Mouse (Mus musculus): ENCODE data around the gene Hid1.
A peak's percentile ranks its signal among the peaks of the same experiment; 100 is the strongest.

Gene Hid1

DNA sequence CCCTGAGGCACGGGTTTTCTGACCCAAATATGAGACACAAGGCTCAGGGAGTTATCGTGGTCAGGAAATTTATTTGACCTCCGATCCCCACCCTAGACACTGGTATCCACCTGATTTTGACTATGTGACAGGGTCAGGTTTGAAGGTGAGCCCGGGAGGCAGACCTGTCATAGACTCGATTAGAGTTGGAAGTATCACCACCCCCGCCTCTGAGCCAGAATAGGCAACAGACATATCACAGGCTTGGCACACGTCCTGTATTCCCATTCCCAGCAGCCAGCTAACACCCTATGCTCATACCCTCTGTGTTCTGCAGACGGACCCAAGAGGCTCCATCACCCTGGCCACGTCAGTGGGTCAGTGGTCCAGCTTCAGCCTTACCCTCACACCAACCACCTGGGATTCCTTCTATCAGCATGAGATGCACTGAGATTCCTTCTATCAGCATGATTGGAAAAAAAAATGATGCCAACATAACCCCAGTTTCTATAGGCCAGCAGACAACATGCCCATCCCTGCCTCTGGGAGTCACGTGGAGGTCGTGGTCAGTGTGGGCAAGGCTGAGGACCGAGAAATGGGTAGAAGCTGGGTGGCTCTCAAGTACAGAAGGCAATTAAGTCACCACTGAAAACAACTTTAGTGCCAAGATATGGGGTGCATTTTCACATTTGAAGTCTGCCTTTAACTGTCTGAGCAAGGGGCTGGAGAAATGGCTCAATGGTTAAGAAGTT lies 7.3 kb upstream of the Hid1 start:
- no peak for DNase-seq (ENCODE audit: low spot score in 2 of 2)

GRCm38 (mm10) chr11:115373805-115374694 lies 6.5 kb upstream of the Hid1 start:
- no peak for DNase-seq (ENCODE audit: low spot score in 2 of 2)

DNA sequence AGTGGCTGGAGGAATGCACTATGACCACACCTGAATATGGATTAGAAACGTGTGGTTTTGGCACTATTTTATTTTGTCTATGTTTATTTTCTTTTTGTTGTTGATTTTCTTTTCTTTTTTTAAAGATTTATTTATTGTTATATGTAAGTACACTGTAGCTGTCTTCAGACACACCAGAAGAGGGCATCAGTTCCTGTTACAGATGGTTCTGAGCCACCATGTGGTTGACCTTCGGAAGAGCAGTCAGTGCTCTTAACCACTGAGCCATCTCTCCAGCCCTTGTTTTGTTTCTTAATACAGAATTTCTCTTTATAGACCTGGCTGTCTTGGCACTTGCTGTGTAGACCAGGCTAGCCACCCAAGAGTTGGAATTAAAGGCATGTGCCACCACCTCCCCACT lies 5.2 kb upstream of the Hid1 start:
- DNase-seq (ENCODE audit: low spot score in 2 of 2): no peak

GRCm38 (mm10) chr11:115372015-115372414 lies 4.5 kb upstream of the Hid1 start:
- no peak for DNase-seq (ENCODE audit: low spot score in 2 of 2)

DNA sequence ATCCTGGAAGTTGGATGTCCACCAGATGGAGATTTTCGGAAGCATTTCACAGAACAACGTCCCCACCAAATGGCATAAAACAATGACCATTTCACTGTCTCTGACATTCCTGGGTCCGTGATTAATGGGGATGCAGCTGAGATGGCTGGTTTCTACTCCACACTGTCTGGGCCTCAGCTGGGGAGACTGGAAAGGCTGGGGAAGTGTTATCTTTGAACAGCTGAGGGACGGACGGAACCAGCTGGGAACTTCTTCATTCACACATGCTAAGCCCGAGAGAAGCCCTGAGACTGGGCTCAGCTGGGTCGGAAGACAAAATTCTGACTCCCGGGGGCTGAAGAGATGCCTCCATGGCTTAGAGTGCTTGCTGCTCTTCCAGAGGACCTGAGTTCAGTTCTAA lies 3.8 kb upstream of the Hid1 start:
- DNase-seq (ENCODE audit: low spot score in 2 of 2): no peak

DNA sequence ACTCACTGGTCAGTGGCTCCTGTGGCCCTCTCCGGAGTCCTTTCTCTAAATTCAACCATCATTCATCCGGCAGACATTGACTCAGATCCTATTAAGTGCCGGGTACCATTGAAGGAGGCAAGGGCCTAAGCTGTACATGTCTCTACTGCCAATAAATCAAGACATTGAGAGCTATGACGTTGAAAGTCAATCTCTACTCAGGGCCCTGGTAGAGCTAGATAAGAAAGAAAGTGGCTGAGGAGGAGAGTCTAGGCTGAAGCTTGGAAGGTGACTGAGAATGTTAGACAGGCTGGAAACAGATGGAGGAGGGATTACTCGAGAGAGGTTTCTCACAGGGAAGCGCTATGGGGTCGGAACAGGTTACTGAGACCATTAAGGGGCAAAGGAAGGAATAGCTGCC lies 2.8 kb upstream of the Hid1 start:
- DNase-seq (ENCODE audit: low spot score in 2 of 2): no peak

DNA sequence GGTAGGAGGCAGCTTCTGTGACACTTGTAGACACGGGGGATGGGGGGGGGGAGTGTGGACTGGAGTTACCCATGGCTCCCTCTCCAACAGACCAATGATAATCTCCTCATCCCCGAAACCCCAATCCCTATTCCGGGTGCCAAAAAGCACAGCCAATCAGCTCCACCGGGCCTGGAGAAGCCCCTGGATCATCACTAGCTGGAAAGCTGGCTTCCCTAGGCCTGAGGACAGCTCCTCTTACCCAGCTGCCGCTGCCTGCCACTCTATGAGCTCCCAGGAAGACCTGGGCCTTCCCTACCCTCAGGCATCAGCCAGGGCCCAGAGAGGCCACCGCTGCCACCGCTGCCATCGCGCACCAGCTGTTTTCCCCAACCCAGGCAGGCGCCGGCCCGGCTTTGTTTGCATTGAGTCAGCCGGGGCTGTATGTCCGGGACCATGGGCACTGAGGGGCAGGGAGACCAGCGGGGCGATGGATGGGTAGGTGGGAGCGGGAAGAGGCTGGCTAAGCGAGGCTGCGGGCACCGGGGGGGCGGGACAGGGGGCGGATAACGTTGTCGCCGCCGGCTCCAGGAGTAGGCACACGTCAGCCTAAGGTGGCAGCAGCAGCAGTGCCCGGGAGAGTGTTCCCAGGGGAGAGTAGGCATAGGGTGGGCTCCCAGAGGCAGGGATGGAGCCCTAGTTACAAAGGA lies 706 bp downstream of the Hid1 start:
- no peak for DNase-seq (ENCODE audit: low spot score in 2 of 2)

GRCm38 (mm10) chr11:115366039-115366705 lies 1.4 kb downstream of the Hid1 start:
- DNase-seq (ENCODE audit: low spot score in 2 of 2): no peak

DNA sequence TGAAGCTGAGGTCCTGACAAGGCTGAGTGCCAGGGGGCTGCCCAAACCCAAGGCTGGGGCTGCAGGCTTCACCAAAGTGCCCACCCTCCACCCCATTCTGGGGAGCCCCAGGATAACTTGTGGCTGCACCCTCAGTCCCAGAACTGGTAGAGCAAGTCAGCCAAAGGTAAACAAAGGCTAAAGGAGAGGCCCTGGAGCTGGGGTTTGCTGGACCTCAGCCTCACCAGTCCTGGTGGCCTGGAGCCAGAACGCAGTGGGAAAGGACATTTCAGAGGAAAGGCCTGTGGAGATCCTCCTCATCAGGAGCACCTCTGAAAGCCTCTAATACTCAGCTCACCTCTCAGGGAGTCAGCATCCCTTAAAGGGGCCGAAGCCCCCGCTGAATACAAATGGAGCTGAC lies 3.4 kb downstream of the Hid1 start:
- DNase-seq (ENCODE audit: low spot score in 2 of 2): no peak

DNA sequence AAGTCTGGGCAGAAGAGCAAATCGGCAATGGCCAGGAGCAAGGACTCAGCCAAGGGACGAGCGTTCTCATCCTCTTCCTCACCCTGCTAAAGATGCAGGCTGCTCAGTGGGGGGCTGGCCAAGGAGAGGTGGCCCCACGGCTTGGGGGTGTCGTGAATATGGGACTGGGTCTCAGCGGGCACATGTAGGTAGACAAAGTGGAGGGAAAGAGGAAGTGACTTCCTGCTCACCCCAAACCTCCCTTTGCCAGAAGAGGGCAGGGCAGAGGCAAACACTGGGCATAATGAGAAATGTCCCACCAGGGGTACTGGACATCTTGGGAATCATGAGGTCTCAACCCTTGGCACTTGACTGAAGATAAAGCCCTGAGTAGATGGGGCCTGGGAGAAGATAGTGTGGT lies 7.8 kb downstream of the Hid1 start:
- no peak for DNase-seq (ENCODE audit: low spot score in 2 of 2)

GRCm38 (mm10) chr11:115359293-115359692 lies 8.3 kb downstream of the Hid1 start:
- DNase-seq (ENCODE audit: low spot score in 2 of 2): no peak

DNA sequence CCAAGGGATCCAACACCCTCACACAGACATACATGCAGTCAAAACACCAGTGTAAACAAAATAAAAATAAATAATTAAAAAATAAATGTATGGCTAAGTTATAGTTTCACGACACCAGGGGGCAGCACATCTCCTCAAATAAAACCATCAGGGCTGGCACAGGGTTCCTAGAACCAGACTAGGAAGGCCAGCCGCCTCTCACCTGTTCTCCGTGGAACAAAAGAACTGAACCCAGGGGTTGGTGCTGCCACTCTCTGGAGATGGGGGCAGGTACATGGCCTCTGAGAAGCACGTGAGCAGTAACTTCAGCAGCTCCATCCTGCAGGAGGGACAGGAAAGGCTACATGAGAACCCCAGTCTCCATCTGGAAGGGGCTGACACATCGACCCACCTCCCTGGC lies 9.1 kb downstream of the Hid1 start:
- peak in 1 of 2 experiments; percentile 58 for DNase-seq (ENCODE audit: low spot score in 2 of 2)

GRCm38 (mm10) chr11:115354183-115354582 lies 13.4 kb downstream of the Hid1 start:
- peak in 1 of 2 experiments; percentile 56 for DNase-seq (ENCODE audit: low spot score in 2 of 2)

- DNase-seq (ENCODE audit: low spot score in 2 of 2): no peak
Observed at GRCm38 (mm10) chr11:115353375-115353774, 14.2 kb downstream of the Hid1 start.

DNA sequence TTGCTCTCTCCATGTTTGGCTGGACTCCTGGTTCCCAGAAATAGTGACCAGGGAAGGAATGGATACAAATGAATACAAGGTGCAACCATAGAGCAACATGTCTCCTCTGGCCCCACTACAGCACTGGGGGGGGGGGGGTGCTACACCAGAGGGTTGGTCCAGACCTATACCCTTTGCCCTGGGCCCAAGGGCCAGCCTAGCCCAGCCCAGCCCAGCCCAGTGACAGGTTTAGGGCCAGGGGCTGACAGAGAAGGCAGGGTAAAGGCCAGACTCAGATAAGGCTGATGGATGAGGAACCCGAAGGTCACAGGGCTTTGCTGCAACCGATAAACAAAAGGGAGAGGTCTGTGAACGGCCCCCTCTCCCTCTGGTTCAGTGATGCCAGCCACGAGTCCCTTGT lies 17.6 kb downstream of the Hid1 start:
- no peak for DNase-seq (ENCODE audit: low spot score in 2 of 2)

DNA sequence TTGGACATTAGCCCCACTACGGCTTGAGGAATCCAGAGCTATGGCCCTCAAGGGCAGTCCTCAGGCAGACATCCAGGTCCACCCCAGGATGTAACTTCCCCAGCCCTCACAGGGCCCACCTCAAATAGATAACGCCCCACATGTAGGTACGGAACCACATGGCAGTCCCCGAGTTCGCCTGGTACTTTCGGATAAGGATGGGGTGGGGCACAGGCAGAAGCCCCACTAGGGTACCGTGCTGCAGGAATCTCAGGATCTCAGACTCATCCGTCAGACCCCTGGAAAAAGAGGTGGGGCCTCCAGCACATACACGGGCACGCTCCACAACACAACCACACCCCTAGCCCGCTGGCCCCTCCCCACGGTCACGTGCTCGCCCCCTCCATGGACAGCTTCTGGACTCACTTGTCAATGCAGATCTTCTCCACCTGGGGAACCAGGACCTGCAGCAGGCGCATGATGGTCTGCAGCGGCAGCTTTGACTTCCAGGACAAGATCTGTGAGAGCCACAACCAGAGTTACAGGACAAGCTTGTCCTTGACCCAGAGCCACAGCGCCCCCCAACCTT lies 18.8 kb downstream of the Hid1 start:
- DNase-seq (ENCODE audit: low spot score in 2 of 2): no peak

- no peak for DNase-seq (ENCODE audit: low spot score in 2 of 2)
Observed at GRCm38 (mm10) chr11:115345515-115345914, 22.0 kb downstream of the Hid1 start.

GRCm38 (mm10) chr11:115344967-115345366 lies 22.6 kb downstream of the Hid1 start:
- no peak for DNase-seq (ENCODE audit: low spot score in 2 of 2)

DNA sequence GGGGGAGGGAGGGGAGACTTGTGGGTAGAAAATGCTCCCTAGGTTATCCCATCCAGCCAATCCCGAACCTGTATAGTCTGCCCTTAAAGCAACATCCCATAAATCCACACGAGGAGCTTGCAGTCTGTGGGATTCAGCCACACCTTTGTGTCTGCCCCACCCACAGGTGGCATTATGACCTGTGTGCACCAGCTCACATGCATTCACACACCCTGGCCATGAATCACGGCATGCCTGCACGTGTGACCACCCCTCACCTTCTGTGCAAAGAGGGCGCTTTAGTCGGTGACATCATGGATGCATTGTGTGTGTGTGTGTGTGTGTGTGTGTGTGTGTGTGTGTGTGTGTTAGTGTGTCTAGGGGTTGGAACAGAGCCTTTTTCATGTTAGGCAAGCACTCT lies 25.7 kb downstream of the Hid1 start:
- no peak for DNase-seq (ENCODE audit: low spot score in 2 of 2)

GRCm38 (mm10) chr11:115341246-115341645 lies 26.3 kb downstream of the Hid1 start:
- DNase-seq (ENCODE audit: low spot score in 2 of 2): no peak

DNA sequence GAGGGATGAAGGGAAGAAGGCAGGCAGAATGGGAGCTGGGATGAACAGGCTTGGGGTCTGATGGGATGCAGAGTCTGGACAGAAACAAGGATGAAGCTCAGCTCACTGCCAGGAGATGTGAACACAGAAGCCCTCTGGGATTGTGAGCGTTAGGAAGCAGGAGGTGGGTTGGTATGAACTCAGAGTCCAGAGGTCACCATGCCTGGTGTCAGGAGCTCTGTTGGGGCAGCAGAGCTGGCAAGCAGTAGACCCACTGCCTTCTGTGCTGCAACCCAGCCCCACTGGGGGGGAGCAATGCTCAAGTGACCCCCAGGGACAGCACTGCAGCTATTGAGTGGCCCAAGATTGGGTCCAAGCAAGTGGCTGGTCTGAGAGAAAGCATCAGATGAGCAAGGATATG lies 29.7 kb downstream of the Hid1 start:
- DNase-seq (ENCODE audit: low spot score in 2 of 2): no peak

DNA sequence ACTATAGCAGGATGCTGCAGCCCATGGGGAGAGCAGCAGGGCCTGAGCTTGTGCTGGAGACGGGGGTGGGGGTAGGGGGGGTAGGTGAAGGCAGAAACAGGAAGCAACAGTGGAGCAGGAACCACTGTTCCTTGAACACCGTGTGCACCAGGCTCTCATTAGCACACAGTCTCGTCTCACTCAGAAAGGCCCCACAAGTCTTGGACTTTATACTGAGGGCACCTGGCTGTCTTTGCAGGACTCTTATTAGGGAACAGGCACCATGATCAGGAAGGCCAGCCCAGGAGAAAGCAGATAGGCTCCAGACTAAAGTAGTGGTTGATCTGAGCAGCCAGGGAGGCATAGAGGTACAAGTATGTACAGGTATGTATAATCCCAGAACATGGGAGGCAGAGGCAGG lies 30.2 kb downstream of the Hid1 start:
- DNase-seq (ENCODE audit: low spot score in 2 of 2): no peak
